Mouse (Mus musculus): ENCODE measurements around the gene Msi2. TPM values are rescaled to one million over a fixed set of nuclear protein-coding genes. Genes with fewer than 3 reads are reported as not detected.

Gene Msi2
- polyA plus RNA-seq, 1 experiment: 14.4 TPM

- TF ChIP-seq GATA1 (IDR thresholded peaks at IDR 0.05; ENCODE audit: borderline replicate concordance, low read length): no peak
- no peak for TF ChIP-seq FLI1 (IDR thresholded peaks at IDR 0.05; ENCODE audit: low read length)
- H3K36me3 ChIP-seq (replicated peaks; ENCODE audit: low read length): peaks cover 12% of the 10 kb centered on the region
- H3K4me3 ChIP-seq (replicated peaks): peak overlapping the region; percentile 18
- H3K9me3 ChIP-seq: no peaks in the 10 kb centered on the region
- no peaks in the 10 kb centered on the region for H3K27me3 ChIP-seq (replicated peaks)
- peaks cover 95% of the 10 kb centered on the region for H3K4me1 ChIP-seq
Measured at GRCm38 (mm10) chr11:88553521-88554310, 164.6 kb downstream of the Msi2 start.

GRCm38 (mm10) chr11:88552987-88553386 is 165.3 kb downstream of the Msi2 start:
- TF ChIP-seq FLI1 (IDR thresholded peaks at IDR 0.05; ENCODE audit: low read length): no peak
- no peak for TF ChIP-seq GATA1 (IDR thresholded peaks at IDR 0.05; ENCODE audit: borderline replicate concordance, low read length)
- Histone ChIP-seq H3K4me3 (replicated peaks) (peak overlapping the region; percentile 50), H3K9me3 (no peaks in the 10 kb centered on the region), H3K4me1 (peaks cover 93% of the 10 kb centered on the region), H3K36me3 (replicated peaks; ENCODE audit: low read length) (peaks cover 7% of the 10 kb centered on the region), H3K27me3 (replicated peaks) (no peaks in the 10 kb centered on the region)

- H3K9me3 ChIP-seq: no peaks in the 10 kb centered on the region
- TF ChIP-seq GATA1 (IDR thresholded peaks at IDR 0.05; ENCODE audit: borderline replicate concordance, low read length) (no peak), FLI1 (IDR thresholded peaks at IDR 0.05; ENCODE audit: low read length) (no peak)
- H3K4me3 ChIP-seq (replicated peaks): no peak overlapping the region
- peaks cover 7% of the 10 kb centered on the region for H3K36me3 ChIP-seq (replicated peaks; ENCODE audit: low read length)
- H3K27me3 ChIP-seq (replicated peaks): no peaks in the 10 kb centered on the region
- H3K4me1 ChIP-seq: peaks cover 91% of the 10 kb centered on the region
Measured at GRCm38 (mm10) chr11:88552385-88552784, 165.9 kb downstream of the Msi2 start.

- Histone ChIP-seq H3K9me3 (no peaks in the 10 kb centered on the region), H3K36me3 (replicated peaks; ENCODE audit: low read length) (peaks cover 7% of the 10 kb centered on the region), H3K4me3 (replicated peaks) (peak overlapping the region; percentile 20), H3K27me3 (replicated peaks) (no peaks in the 10 kb centered on the region), H3K4me1 (peaks cover 88% of the 10 kb centered on the region)
- TF ChIP-seq GATA1 (IDR thresholded peaks at IDR 0.05; ENCODE audit: borderline replicate concordance, low read length) (no peak), FLI1 (IDR thresholded peaks at IDR 0.05; ENCODE audit: low read length) (no peak)
Measured at GRCm38 (mm10) chr11:88551034-88551433, 167.3 kb downstream of the Msi2 start.

- no peak for TF ChIP-seq FLI1 (IDR thresholded peaks at IDR 0.05; ENCODE audit: low read length)
- TF ChIP-seq GATA1 (IDR thresholded peaks at IDR 0.05; ENCODE audit: borderline replicate concordance, low read length): no peak
- no peaks in the 10 kb centered on the region for H3K9me3 ChIP-seq
- H3K4me3 ChIP-seq (replicated peaks): peak overlapping the region; percentile 20
- peaks cover 7% of the 10 kb centered on the region for H3K36me3 ChIP-seq (replicated peaks; ENCODE audit: low read length)
- no peaks in the 10 kb centered on the region for H3K27me3 ChIP-seq (replicated peaks)
- H3K4me1 ChIP-seq: peaks cover 81% of the 10 kb centered on the region
Measured at GRCm38 (mm10) chr11:88550083-88550907, 168.0 kb downstream of the Msi2 start.

GRCm38 (mm10) chr11:88549529-88549900 is 168.8 kb downstream of the Msi2 start:
- TF ChIP-seq FLI1 (IDR thresholded peaks at IDR 0.05; ENCODE audit: low read length): no peak
- no peak for TF ChIP-seq GATA1 (IDR thresholded peaks at IDR 0.05; ENCODE audit: borderline replicate concordance, low read length)
- Histone ChIP-seq H3K4me1 (peaks cover 73% of the 10 kb centered on the region), H3K9me3 (no peaks in the 10 kb centered on the region), H3K4me3 (replicated peaks) (no peak overlapping the region), H3K36me3 (replicated peaks; ENCODE audit: low read length) (peaks cover 5% of the 10 kb centered on the region), H3K27me3 (replicated peaks) (no peaks in the 10 kb centered on the region)

GRCm38 (mm10) chr11:88548832-88549528 is 169.3 kb downstream of the Msi2 start:
- Histone ChIP-seq H3K4me1 (peaks cover 72% of the 10 kb centered on the region), H3K9me3 (no peaks in the 10 kb centered on the region), H3K4me3 (replicated peaks) (no peak overlapping the region), H3K27me3 (replicated peaks) (no peaks in the 10 kb centered on the region), H3K36me3 (replicated peaks; ENCODE audit: low read length) (peaks cover 8% of the 10 kb centered on the region)
- no peak for TF ChIP-seq GATA1 (IDR thresholded peaks at IDR 0.05; ENCODE audit: borderline replicate concordance, low read length)
- no peak for TF ChIP-seq FLI1 (IDR thresholded peaks at IDR 0.05; ENCODE audit: low read length)

- TF ChIP-seq GATA1 (IDR thresholded peaks at IDR 0.05; ENCODE audit: borderline replicate concordance, low read length): no peak
- TF ChIP-seq FLI1 (IDR thresholded peaks at IDR 0.05; ENCODE audit: low read length): no peak
- Histone ChIP-seq H3K4me1 (peaks cover 70% of the 10 kb centered on the region), H3K9me3 (no peaks in the 10 kb centered on the region), H3K27me3 (replicated peaks) (no peaks in the 10 kb centered on the region), H3K4me3 (replicated peaks) (no peak overlapping the region), H3K36me3 (replicated peaks; ENCODE audit: low read length) (peaks cover 12% of the 10 kb centered on the region)
Measured at GRCm38 (mm10) chr11:88548423-88548822, 169.9 kb downstream of the Msi2 start.

- Histone ChIP-seq H3K4me3 (replicated peaks) (no peak overlapping the region), H3K27me3 (replicated peaks) (no peaks in the 10 kb centered on the region), H3K4me1 (peaks cover 59% of the 10 kb centered on the region), H3K9me3 (no peaks in the 10 kb centered on the region), H3K36me3 (replicated peaks; ENCODE audit: low read length) (peaks cover 7% of the 10 kb centered on the region)
- TF ChIP-seq FLI1 (IDR thresholded peaks at IDR 0.05; ENCODE audit: low read length): no peak
- no peak for TF ChIP-seq GATA1 (IDR thresholded peaks at IDR 0.05; ENCODE audit: borderline replicate concordance, low read length)
Measured at GRCm38 (mm10) chr11:88543771-88544170, 174.5 kb downstream of the Msi2 start.
